Mouse (Mus musculus) B cell, adult 2 months (primary cell): Measurements from ENCODE around the gene Lrrc9.
A peak's percentile ranks its signal among the peaks of the same experiment; 100 is the strongest.

ENCODE experiments used
- DNase-seq, 2 experiments: peaks; one replicate each; pipeline ENCODE4 v3.0.0; 2022

The Lrrc9 gene

GRCm38 (mm10) chr12:72476773-72477450, 35.2 kb downstream of the Lrrc9 start:
- DNase-seq, result no peak

- no peak for DNase-seq
Measured at GRCm38 (mm10) chr12:72482226-72482625, 40.6 kb downstream of the Lrrc9 start.

- DNase-seq, result no peak
Measured at GRCm38 (mm10) chr12:72484872-72485271, 43.2 kb downstream of the Lrrc9 start.

- no peak for DNase-seq
Measured at GRCm38 (mm10) chr12:72487498-72487897, 45.8 kb downstream of the Lrrc9 start.

- no peak for DNase-seq
Measured at GRCm38 (mm10) chr12:72489995-72490394, 48.3 kb downstream of the Lrrc9 start.

- no peak for DNase-seq
Measured at GRCm38 (mm10) chr12:72491063-72491719, 49.5 kb downstream of the Lrrc9 start.

GRCm38 (mm10) chr12:72496866-72497600, 55.4 kb downstream of the Lrrc9 start:
- DNase-seq, result no peak

- DNase-seq, result no peak
Measured at GRCm38 (mm10) chr12:72509606-72510005, 67.9 kb downstream of the Lrrc9 start.

GRCm38 (mm10) chr12:72515446-72515845, 73.8 kb downstream of the Lrrc9 start:
- DNase-seq, result no peak

- no peak for DNase-seq
Measured at GRCm38 (mm10) chr12:72518114-72518728, 76.6 kb downstream of the Lrrc9 start.

GRCm38 (mm10) chr12:72519352-72519751, 77.7 kb downstream of the Lrrc9 start:
- no peak for DNase-seq

GRCm38 (mm10) chr12:72519855-72520254, 78.2 kb downstream of the Lrrc9 start:
- DNase-seq, result no peak

- DNase-seq, result peak; percentile 82 to 83
Measured at GRCm38 (mm10) chr12:72520645-72521044, 79.0 kb downstream of the Lrrc9 start.

- no peak for DNase-seq
Measured at GRCm38 (mm10) chr12:72525588-72525987, 83.9 kb downstream of the Lrrc9 start.

- DNase-seq, result no peak
Measured at GRCm38 (mm10) chr12:72532303-72532702, 90.6 kb downstream of the Lrrc9 start.

GRCm38 (mm10) chr12:72533986-72534385, 92.3 kb downstream of the Lrrc9 start:
- DNase-seq, result no peak

GRCm38 (mm10) chr12:72535599-72535998, 93.9 kb downstream of the Lrrc9 start:
- DNase-seq, result no peak

- peak; percentile 97 for DNase-seq
Measured at GRCm38 (mm10) chr12:72536021-72536597, 94.4 kb downstream of the Lrrc9 start, which contains the start of gene Pcnx4. Gene Pcnx4, plus strand, starts transcription at chr12:72536383.

GRCm38 (mm10) chr12:72538571-72538970, 96.9 kb downstream of the Lrrc9 start:
- no peak for DNase-seq

- no peak for DNase-seq
Measured at GRCm38 (mm10) chr12:72554347-72554746, 112.7 kb downstream of the Lrrc9 start.

GRCm38 (mm10) chr12:72564281-72564795, 122.7 kb downstream of the Lrrc9 start:
- DNase-seq, result no peak
